Mouse (Mus musculus): ENCODE data around the gene Arid4a.
"Not testable (repeated sequence)": the region's sequence is repeated elsewhere in the genome, so short reads cannot be mapped to it uniquely, and the experiment has no call there.

Arid4a gene

DNA sequence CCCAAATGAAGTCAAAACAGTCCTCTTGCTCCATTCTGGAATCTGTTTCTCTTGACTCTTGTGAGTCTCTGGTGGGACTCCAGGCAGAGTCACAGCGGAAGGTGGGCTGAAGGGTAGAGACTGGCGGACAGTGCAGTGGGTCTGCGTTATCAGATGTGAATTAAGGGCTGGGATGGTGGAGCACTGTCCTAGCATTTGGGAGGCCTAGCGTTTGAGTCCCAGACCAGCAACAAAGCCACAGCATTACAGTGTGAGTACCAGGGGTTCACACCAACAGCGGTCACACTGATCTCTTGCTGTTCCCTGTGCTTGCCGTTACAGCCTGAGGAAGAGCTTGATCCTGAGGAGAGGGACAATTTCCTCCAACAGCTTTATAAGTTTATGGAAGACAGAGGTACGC is 44.0 kb downstream of the Arid4a start:
- no peak for DNase-seq

DNA sequence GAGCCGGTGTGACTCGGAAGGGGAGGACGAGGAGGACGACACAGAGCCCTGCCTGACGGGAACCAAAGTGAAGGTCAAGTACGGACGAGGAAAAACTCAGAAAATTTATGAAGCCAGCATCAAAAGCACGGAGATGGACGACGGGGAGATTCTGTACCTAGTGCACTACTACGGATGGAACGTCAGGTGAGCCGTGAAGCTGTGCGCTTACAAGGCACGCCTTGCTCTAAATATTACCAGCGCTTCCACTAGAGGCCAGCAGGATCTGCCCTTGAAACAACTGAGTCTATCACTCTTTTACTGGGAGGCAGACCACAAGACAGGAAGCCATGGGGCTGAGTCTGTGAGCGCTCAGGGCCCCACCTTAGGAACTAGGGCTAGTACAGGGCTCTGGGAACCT is 54.1 kb downstream of the Arid4a start:
- DNase-seq, result no peak

DNA sequence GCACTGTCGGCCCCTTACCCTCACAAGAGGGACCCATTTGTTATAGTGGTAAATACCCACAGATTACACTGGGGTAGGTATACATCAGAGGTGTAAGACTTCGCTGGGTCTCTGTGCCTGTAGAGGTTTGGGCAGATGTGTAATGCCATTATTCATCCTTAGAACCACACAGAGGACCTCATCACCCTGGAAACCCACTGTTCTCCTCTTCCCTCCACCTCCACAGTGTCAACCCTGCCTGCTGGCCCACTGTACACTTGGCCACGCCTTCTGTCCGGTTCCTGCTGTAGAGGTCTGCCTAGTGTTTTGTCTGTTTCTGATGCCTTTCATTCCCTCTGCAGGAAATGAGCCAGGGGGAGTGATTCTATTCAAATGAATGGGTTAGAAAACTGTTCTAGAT is 56.3 kb downstream of the Arid4a start:
- DNase-seq, result no peak

GRCm38 (mm10) chr12:71073113-71073730 is 57.4 kb downstream of the Arid4a start:
- no peak for DNase-seq

- DNase-seq, result no peak
Measured at GRCm38 (mm10) chr12:71086331-71086730, 70.5 kb downstream of the Arid4a start.

DNA sequence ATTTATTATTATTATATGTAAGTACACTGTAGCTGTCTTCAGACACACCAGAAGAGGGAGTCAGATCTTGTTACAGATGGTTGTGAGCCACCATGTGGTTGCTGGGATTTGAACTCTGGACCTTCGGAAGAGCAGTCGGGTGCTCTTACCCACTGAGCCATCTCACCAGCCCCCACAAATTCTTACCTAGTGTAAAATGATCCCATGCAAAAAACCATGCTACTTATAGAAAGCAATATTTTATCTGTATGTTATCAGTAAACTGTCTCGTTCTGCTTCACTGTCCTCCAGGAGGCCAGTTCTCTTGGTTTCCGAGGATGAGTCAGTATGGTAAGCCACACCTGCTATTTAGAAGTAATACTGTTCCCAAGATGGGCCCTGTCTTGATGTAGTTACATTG is 88.5 kb downstream of the Arid4a start:
- DNase-seq, result not testable (repeated sequence)

- DNase-seq, result no peak
Measured at GRCm38 (mm10) chr12:71107216-71107771, 91.5 kb downstream of the Arid4a start.

- peak; percentile 34 for DNase-seq
Measured at GRCm38 (mm10) chr12:71111331-71111730, 95.5 kb downstream of the Arid4a start, which contains the start of gene Tomm20l. Gene Tomm20l (plus strand): TSS chr12:71111428.

- DNase-seq, result no peak
Measured at GRCm38 (mm10) chr12:71113074-71113473, 97.3 kb downstream of the Arid4a start.

DNA sequence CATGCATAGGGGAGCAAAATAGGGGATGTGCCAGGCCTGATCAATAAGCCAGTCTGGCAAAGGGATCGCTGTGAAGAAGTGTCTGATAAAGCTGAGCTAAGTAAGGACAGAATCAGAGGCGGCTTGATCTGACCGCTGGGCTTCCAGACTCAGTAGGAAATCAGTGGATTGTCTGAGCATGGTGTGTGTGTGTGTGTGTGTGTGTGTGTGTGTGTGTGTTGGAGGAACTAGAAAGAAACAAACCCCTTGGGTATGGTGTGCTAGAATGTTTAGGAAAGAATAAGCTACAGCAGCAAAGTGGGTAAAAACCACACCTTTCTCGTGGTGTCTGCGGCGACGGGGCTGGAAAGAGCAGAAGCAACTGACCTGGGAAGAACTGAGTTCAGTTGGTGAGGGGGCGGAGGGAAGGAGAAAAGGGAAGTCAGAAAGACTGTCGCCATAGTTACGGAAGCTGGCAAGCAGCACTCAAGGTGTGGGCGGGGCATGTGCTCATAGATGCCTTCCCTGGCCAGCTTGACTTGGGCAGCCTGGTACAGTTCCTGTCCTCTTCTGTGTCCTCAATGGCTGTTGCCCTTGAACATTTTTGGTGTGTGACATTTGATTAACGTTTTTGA is 98.0 kb downstream of the Arid4a start:
- DNase-seq, result no peak

- DNase-seq, result no peak
Measured at GRCm38 (mm10) chr12:71116411-71116810, 100.6 kb downstream of the Arid4a start.

DNA sequence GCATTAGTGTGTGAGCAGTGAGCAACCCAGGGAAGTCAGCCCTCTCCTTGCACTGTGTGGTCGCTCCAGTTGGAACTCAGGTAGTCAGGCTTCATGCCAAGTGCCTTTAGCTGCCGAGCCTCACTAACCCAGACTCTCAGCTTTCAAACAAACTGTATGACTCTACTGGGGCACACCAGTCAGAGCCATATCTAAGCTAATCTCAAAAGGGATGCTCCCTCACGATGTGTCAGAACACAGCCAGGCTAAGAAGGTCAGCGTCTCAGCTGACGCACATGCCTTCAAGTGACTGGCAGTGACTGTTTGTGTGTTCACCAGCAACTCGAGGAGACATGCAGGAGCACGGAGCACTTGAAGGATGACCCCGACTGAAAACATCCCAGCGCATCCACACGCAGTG is 106.9 kb downstream of the Arid4a start:
- DNase-seq, result no peak

DNA sequence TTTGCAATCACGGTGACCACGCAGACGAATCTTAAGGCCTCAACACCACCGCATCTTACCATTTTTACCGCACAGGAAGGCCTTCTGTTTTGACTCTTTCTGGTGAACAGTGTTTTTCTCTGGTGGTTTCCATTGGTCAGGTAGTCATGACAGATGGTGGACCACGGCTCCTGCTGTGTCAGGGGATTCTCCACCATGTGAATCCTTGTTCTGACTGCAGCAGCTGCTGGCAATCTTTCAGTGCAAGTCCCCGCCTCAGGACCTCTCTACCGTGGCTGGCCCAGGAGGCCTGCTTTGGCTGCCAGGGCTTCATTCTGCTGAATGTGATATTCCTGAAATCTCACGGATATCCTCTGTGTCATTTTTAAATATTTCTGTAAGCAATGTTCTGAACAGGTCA is 107.5 kb downstream of the Arid4a start:
- peak; percentile 85 for DNase-seq

DNA sequence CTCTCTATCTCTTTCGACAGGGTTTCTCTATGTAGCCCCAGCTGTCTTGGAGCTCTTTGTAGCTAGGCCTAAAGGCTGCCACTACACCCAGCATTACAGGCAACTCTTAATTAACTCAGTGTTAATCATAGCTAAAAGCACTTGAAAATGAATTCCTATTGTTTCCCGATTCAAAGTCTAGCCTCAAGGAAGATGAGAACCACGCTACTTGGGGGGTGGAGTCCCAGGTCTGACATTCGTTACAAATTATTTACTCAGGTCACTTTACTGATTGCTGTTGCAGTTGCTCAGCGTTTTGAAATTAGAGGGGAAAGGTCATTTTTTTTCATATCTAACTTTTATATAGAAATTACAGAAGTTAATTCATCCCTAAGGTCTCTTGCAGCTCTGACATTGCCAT is 119.8 kb downstream of the Arid4a start:
- DNase-seq, result no peak

- DNase-seq, result peak; percentile 86
Measured at GRCm38 (mm10) chr12:71136130-71136973, 120.6 kb downstream of the Arid4a start, which contains the start of the genes Timm9 and 2700049A03Rik. Gene Timm9 (minus strand): TSS chr12:71136684. Gene 2700049A03Rik (plus strand): TSS chr12:71136848.

DNA sequence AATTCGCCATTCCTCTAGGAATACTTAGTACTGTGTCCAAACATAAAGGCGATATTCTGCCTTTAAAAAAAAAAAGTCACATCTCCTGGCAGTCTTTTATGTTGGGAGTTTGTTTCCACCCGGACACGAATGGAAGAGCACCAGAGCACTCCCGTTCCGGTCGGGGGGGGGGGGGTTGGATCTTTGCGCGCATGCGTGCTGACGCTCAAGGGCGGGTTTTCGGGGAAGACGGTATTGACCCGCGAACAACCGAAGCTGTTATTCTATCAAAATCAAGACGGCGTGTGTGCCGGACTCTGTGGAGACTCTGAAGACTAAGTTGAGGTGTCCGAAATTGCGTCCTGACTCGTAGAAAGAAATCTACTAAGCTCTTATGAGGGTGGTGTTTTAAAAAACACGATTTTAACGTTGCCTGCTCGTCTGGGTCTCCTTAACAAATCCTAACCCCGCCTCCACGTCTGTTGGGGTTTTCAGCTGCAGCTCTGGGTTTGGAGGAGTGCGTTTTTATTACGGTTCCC is 121.2 kb downstream of the Arid4a start:
- DNase-seq, result peak; percentile 81

DNA sequence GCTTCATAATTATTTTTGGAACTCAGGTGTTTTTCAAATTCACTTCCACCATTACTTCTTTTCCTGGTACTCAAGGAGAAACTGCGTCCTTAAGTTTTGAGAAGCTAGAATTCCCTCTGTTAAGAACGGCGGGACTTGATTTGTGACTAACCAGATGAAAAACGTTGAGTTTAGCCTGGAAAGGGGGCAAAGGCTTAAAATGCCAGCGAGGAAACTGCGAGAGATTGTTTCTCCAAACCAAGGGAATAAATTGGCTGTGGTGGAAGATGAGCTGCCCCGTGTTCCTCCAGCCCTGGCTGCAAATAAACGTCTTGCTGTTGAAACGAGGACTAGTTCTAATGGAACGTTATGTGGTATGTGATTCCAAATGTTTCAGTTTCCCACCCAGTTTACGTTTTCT is 121.9 kb downstream of the Arid4a start:
- no peak for DNase-seq

DNA sequence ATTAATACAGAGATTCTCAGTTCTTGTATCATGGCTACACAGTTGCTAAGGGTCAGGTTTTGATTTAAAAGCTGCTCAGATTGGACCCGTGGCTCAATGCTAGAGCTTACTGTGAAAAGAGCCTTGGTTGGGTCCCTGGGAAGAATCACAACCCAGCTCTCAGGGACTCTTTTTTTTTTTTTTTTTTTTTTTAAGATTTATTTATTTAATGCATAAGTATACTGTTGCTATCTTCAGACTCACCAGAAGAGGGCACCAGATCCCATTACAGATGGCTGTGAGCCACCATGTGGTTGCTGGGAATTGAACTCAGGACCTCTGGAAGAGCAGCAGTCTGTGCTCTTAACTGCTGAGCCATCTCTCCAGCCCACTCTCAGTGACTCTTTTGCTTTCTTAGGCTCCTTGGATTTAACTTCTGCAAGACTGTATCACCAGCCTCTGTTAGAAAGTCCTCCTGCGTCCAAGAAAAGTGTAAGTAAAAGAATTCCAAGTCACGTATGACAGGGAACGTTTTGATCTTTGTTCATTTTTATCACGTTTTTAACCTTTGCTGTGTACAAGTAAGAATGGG is 123.6 kb downstream of the Arid4a start:
- no peak for DNase-seq

DNA sequence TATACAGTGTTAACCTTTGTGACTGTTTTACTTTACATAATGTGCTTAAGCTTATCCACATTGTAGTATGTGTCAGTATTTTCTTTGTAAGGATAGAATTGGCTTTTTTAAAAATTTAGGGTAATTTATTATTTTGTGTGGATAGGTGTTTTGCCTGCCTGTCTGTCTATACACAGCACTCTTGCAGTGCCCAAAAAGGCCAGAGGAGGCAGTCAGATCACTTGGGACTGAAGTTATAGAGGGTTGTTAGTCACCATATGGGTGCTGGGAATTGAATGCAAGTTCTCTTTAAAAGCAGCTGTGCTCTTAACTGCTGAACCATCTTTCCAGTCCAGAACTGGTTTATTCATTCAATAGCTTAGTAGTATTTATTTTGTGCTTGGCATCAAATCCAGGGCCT is 125.4 kb downstream of the Arid4a start:
- no peak for DNase-seq

DNA sequence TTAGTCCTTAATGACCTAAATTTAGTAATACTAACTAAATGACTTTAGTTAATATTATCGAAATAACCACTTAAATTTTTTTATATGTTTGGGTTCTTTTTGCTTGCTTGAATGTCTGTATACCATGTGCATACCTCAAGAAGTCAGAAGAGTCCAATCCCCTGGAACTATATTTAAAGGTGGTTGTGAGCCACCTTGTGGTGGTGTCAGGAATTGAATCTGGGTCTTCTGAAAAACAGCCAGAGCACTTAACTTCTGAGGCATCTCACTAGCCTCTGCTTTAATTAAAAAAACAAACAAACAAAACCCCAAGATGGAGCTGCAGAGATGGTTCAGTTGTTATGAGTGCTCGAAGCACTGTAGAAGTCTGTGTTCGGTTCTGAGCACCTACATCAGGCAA is 131.9 kb downstream of the Arid4a start:
- peak; percentile 53 for DNase-seq

Measured in cerebellum, adult 8-10 months (tissue).